Comparison of ENCODE assay signal across 15 mouse cellular contexts in genomic region chr1:181395234-181395828, GRCm38 (mm10). TPM values are rescaled to one million over a fixed set of nuclear protein-coding genes. Genes with fewer than 3 reads are reported as not detected.
DNase-seq lines count a peak whose midpoint lies in the region.
"Had no signal": no experiment of that assay in that cellular context is flagged by ENCODE, and none has a peak within 500 bp of the region (broad histone marks: within the 10 kb centered on the region; RNA-seq: fewer than 3 reads in every experiment).

No protein-coding gene starts in this region.

- no peaks in the 10 kb centered on the region for H3K27me3 ChIP-seq in midbrain, embryonic 10.5 days (ENCODE audit: low read depth, poor library complexity, severe bottlenecking)
- H3K27me3 ChIP-seq: limb, embryonic 13.5 days had no signal

- H3K27ac ChIP-seq in midbrain, embryonic 10.5 days (replicated peaks): no peak overlapping the region
- H3K27ac ChIP-seq: limb, embryonic 13.5 days had no signal

- H3K9me3 ChIP-seq in midbrain, embryonic 10.5 days (replicated peaks): no peaks in the 10 kb centered on the region
- H3K9me3 ChIP-seq: G1E; limb, embryonic 13.5 days had no signal

- H3K4me1 ChIP-seq in midbrain, embryonic 10.5 days: 0 out of 2 replicates have a peak, but pooled peaks cover 7% of the 10 kb centered on the region

- H3K36me3 ChIP-seq in midbrain, embryonic 10.5 days: no peaks in the 10 kb centered on the region
- H3K36me3 ChIP-seq: G1E; limb, embryonic 13.5 days had no signal

- WGBS in midbrain, embryonic 10.5 days: 90% methylated on average over 6 of the region's 6 CpGs

- DNase-seq in 3134 (ENCODE audit: extremely low read depth, insufficient read length, low spot score) (peak; percentile 78), 3T3-L1 (ENCODE audit: low read depth, low spot score) (peak; percentile 90)
- peak; percentile 48 for DNase-seq in c-Kit-positive CD71-negative TER-119-negative erythroid progenitor cells, embryonic 14.5 days (ENCODE audit: low read depth)
- DNase-seq in induced T-regulatory cell, adult 2 months (ENCODE audit: low read depth): peak; percentile 6
- DNase-seq in layer of hippocampus, adult 11-12 months (ENCODE audit: low spot score): no peak
- no peak for DNase-seq in midbrain, embryonic 10.5 days (ENCODE audit: low spot score)
- no peak for DNase-seq in spleen, adult 12 weeks (ENCODE audit: low spot score)
- DNase-seq: kidney, postnatal 36 days; layer of hippocampus, postnatal 36 days; lung, adult 2 months; spleen, adult 18-20 months had no signal

- H3K4me3 ChIP-seq in midbrain, embryonic 10.5 days: no peak overlapping the region
- H3K4me3 ChIP-seq: limb, embryonic 13.5 days; megakaryocyte, embryonic 14.5 days had no signal

RNA-seq across cellular contexts. Expression of gene Cnih3, which starts 42.9 kb away (rescaled TPM):
- polyA plus RNA-seq in midbrain, embryonic 10.5 days (2016; fragmentation: Nextera tagmentation; extraction: Ambion mirVana): 0.60 and 1.1 TPM in 2 replicates
- polyA plus RNA-seq: G1E; heart, embryonic 16.5 days had no signal

Comparison
In these comparisons a context has a peak if more than half of its experiments do, and no peak if none do; other contexts are left out.
1. DNase-seq: peak in 3134 (single experiment), 3T3-L1 (single experiment), c-Kit-positive CD71-negative TER-119-negative erythroid progenitor cells, embryonic 14.5 days (single experiment) and induced T-regulatory cell, adult 2 months (single experiment); none in layer of hippocampus, adult 11-12 months (single experiment), midbrain, embryonic 10.5 days (single experiment) and spleen, adult 12 weeks (single experiment).